Mouse (Mus musculus) kidney, embryonic 15.5 days (tissue): ENCODE results near the gene Unc13a. TPM values are rescaled to one million over a fixed set of nuclear protein-coding genes. Genes with fewer than 3 reads are reported as not detected.
"Not testable (repeated sequence)": the region's sequence is repeated elsewhere in the genome, so short reads cannot be mapped to it uniquely, and the experiment has no call there.

Experiments used
- ATAC-seq: fragments of 200-750 bp; cut with Nextera tagmentation; replicated peaks from 2 replicates; pipeline ENCODE4 v1.8.0; 2017; ENCODE audit warnings: moderate TSS enrichment; ENCODE audit not compliant: low FRiP score
- H3K27ac ChIP-seq: fragments of 300-500 bp; sonication (generic); 2 replicates; pipeline ENCODE4 v1.5.1; 2015; ENCODE audit warnings: mild to moderate bottlenecking, inconsistent platforms
- H3K27me3 ChIP-seq: fragments of 300-500 bp; sonication (generic); 2 replicates; pipeline ENCODE4 v1.6.1; 2015; ENCODE audit warnings: inconsistent platforms
- H3K36me3 ChIP-seq: fragments of 300-500 bp; sonication (generic); 2 replicates; pipeline ENCODE4 v1.6.1; 2015; ENCODE audit warnings: inconsistent platforms
- H3K4me1 ChIP-seq: fragments of 300-500 bp; sonication (generic); 2 replicates; pipeline ENCODE4 v1.6.1; 2015; ENCODE audit warnings: inconsistent platforms
- H3K4me2 ChIP-seq: fragments of 300-500 bp; sonication (generic); 2 replicates; pipeline ENCODE4 v1.6.1; 2015; ENCODE audit warnings: moderate library complexity, mild to moderate bottlenecking, inconsistent platforms
- H3K4me3 ChIP-seq: fragments of 300-500 bp; sonication (generic); replicated peaks from 2 replicates; pipeline ENCODE4 v1.5.1; 2015; ENCODE audit warnings: mild to moderate bottlenecking, inconsistent platforms
- H3K9ac ChIP-seq: fragments of 300-500 bp; sonication (generic); 2 replicates; pipeline ENCODE4 v1.6.1; 2015; ENCODE audit warnings: mild to moderate bottlenecking, inconsistent platforms
- H3K9me3 ChIP-seq: fragments of 300-500 bp; sonication (generic); replicated peaks from 2 replicates; pipeline ENCODE4 v1.6.1; 2016; ENCODE audit warnings: inconsistent platforms
- WGBS: fragments of 180-500 bp; shearing (Covaris S2); methylation state at CpG from one replicate; pipeline ENCODE4 v1.1.7; 2015; ENCODE audit warnings: mixed read lengths; 5-methylcytosine and 5-hydroxymethylcytosine counted together
- polyA plus RNA-seq: library from polyadenylated mRNA; unstranded; fragments of >200 nt; fragmentation: Nextera tagmentation; extraction: Ambion mirVana; gene quantifications from 2 replicates; pipeline ENCODE4 v1.2.1, GENCODE M21; 2015

Gene Unc13a
- polyA plus RNA-seq = 0.80 and 1.2 TPM in 2 replicates

DNA sequence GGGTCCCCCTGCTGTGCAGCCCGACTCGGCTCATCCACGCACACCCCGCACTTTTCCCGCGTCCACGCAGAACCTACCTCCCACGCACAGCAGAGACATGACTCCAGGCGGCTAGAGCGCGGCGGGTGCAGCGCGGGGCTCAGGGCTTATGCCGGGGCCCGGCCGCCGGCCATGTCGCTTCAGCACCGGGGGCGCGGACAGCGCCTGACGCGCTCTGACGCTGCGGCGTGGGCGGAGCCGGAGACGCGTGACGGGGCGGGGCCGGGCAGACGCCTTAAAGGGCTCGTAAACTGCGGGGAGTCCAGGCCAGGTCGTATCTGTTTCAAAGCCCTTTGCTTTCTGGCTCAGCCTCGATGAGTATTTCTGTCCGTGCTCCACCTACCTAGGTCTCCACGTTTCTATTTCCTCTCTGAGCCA, at the start of gene Unc13a:
Unc13a (minus strand) TSS at position 209 of the 417 bp plus-strand sequence.
- H3K9ac ChIP-seq = 0 out of 2 replicates have a peak within 1 kb of the TSS, but pooled peaks have one; percentile 10
- peaks cover 64% of the 10 kb centered on the region for H3K27me3 ChIP-seq
- H3K36me3 ChIP-seq = no peaks in the 10 kb centered on the region
- peak; percentile 72 for ATAC-seq
- H3K4me1 ChIP-seq = peaks cover 48% of the 10 kb centered on the region
- under 1% methylated on average over 42 of the region's 42 CpGs for WGBS
- no peaks in the 10 kb centered on the region for H3K9me3 ChIP-seq
- H3K4me3 ChIP-seq = peak within 1 kb of the TSS; percentile 46
- no peak within 1 kb of the TSS for H3K27ac ChIP-seq
- peak within 1 kb of the TSS; percentile 90 for H3K4me2 ChIP-seq

DNA sequence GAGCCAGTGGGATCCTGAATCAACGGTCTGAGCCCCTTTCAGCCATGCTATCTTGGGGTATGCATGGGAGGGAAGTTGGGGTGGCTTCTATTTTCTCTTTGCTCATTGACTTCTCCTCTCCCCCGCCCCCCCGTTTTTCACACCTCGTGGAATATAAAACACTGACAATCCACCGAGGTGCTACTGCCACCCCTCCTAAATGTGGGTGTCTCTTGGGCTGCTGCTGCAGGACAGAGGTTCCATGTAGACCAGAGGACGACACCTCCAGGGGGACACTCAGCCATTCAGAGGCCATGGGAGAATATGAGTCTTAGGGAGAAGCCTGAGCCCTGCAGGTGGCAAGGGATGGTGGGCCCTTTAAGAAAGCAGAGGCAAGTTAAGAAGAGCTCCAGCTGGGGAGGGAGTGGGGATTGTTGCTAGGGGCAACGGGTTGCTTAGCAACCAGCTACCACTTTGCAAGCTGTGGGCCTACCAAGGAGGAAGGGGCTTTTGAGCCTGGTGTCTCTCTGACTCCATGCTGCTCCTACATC, 48.4 kb upstream of the Unc13a start:
- Histone ChIP-seq H3K27ac (no peak overlapping the region), H3K4me2 (no peak overlapping the region), H3K4me3 (no peak overlapping the region), H3K27me3 (peaks cover 13% of the 10 kb centered on the region; the same call in 1 of the 2 replicates), H3K9ac (no peak overlapping the region), H3K36me3 (no peaks in the 10 kb centered on the region), H3K9me3 (no peaks in the 10 kb centered on the region), H3K4me1 (peaks cover 13% of the 10 kb centered on the region)
- ATAC-seq = peak; percentile 35
- 31% methylated on average over 7 of the region's 7 CpGs for WGBS

DNA sequence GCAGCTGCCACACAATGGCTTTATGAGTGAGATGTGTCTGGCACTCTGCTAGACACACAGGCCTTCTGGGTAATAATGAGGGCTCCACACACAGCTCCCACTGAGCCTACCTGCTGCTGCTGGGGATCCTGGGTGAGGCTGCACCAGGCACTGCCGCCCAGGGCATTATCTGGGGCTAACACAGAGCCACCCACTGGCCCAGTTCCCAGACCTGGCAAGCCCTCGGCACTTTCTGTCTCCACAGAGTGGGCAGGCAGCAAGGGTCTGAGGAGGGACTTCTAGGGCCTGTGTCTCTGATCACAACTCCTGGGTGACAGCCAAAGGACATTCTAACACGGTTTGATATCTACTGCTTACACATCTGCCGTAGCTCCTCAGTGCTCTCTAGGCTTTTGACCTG, 47.7 kb upstream of the Unc13a start:
- H3K27ac ChIP-seq = no peak overlapping the region

DNA sequence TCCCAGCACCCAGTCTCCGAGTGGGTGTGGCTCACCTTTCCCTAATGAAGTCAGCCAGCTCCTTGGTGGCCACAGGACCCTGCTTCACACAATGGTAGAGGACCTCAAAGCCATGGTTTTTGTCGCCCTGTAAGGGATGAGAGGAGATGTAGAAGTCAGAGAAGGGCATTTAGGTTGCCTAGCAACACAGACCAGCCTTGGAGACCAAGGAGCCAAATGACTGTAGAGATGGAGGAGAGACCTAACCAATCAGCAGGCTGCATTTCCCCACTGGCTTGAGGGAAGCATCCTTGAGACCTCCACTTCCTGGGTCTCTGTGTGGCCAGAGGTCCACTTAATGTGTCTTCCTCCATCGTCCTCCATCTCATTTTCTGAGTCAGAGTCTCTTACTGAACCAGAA, 46.7 kb upstream of the Unc13a start:
- H3K36me3 ChIP-seq = no peaks in the 10 kb centered on the region
- 41% methylated on average over 3 of the region's 3 CpGs for WGBS
- no peak for ATAC-seq
- H3K27me3 ChIP-seq = no peaks in the 10 kb centered on the region
- peaks cover 10% of the 10 kb centered on the region for H3K4me1 ChIP-seq
- H3K4me3 ChIP-seq = no peak overlapping the region
- no peak overlapping the region for H3K9ac ChIP-seq
- H3K27ac ChIP-seq = no peak overlapping the region
- H3K9me3 ChIP-seq = no peaks in the 10 kb centered on the region
- H3K4me2 ChIP-seq = no peak overlapping the region

More for the DNA sequence above, 47.7 kb upstream of the Unc13a start:
- Histone ChIP-seq H3K9me3 (no peaks in the 10 kb centered on the region), H3K4me3 (no peak overlapping the region), H3K4me2 (no peak overlapping the region), H3K36me3 (no peaks in the 10 kb centered on the region), H3K9ac (no peak overlapping the region), H3K4me1 (peaks cover 11% of the 10 kb centered on the region), H3K27me3 (peaks cover 5% of the 10 kb centered on the region; the same call in 1 of the 2 replicates)
- no peak for ATAC-seq
- 68% methylated on average over 4 of the region's 4 CpGs for WGBS

DNA sequence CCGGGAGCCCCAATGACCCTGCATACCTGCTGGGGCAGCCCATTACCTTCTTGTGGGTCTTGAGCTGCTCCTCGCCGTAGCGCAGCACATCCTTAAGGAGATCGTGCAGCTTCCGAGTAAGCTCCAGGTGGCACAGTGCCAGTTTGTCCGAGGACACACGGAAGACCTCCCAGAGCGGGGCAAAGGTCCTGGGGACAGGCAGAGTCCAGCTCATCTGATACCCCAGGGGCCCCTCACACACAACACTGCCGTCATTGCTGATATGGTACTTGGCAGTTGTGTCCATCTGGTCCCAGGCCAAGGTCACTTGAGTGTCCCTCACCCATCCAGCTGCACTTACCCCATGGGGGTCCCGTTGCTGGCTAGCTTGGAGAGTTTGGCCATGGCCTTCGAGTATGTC, 45.5 kb upstream of the Unc13a start:
- no peak overlapping the region for H3K9ac ChIP-seq

DNA sequence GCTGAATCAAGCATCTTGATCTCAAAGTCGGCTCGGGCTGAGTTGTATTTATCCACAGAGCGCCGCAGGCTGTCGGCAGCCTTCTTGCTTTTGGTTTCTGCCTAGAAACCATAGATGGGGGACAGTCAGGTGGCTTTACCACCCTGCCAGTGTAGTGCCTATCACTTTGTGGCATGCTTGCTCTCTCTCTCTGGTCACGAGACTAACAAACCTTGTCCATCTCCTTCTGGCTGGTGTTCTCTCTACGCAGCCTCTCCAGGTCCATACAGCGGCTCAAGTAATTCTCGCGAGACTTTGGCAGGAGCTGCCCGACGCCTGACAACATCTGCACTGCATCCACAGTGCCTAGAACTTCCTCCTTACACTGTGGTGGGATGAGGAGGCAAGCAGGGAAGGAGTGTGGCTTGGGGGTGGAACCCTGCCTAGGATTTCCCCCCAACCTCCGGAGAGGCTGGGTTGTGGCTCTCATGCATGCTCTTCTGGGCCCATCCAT, 45.0 kb upstream of the Unc13a start:
- Histone ChIP-seq H3K27me3 (no peaks in the 10 kb centered on the region), H3K9ac (no peak overlapping the region), H3K9me3 (no peaks in the 10 kb centered on the region), H3K27ac (no peak overlapping the region), H3K4me1 (peaks cover 6% of the 10 kb centered on the region; the same call in 1 of the 2 replicates), H3K4me3 (no peak overlapping the region), H3K4me2 (no peak overlapping the region), H3K36me3 (no peaks in the 10 kb centered on the region)
- 84% methylated on average over 13 of the region's 13 CpGs for WGBS
- no peak for ATAC-seq

More for the DNA sequence above, 45.5 kb upstream of the Unc13a start:
- no peak for ATAC-seq
- Histone ChIP-seq H3K4me2 (no peak overlapping the region), H3K9me3 (no peaks in the 10 kb centered on the region), H3K27me3 (no peaks in the 10 kb centered on the region), H3K36me3 (no peaks in the 10 kb centered on the region), H3K4me3 (no peak overlapping the region), H3K4me1 (peaks cover 6% of the 10 kb centered on the region; the same call in 1 of the 2 replicates), H3K27ac (no peak overlapping the region)
- 77% methylated on average over 12 of the region's 12 CpGs for WGBS

DNA sequence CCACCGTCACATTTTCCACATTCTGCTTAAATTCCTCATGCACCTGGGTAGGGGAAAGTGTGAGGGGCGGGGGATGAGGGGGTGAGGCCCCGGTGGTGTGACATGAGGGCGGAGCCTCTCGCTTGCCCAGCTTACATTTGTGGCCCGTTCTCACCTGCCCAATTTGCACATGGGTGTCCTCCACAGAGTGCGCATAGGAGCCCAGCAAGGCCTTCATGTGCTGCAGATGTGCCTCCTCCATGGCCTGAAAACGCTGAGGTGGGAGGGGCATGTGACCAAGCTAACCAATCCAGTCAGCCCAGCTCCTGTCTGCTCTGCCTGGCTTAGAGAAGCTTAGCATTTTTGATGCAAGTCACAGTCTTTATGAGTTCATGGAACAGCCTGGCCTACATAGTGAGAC, 44.0 kb upstream of the Unc13a start:
- no peak overlapping the region for H3K9ac ChIP-seq
- no peak for ATAC-seq
- no peak overlapping the region for H3K4me2 ChIP-seq
- WGBS = 45% methylated on average over 8 of the region's 8 CpGs
- no peak overlapping the region for H3K27ac ChIP-seq
- no peak overlapping the region for H3K4me3 ChIP-seq
- H3K27me3 ChIP-seq = no peaks in the 10 kb centered on the region
- H3K36me3 ChIP-seq = no peaks in the 10 kb centered on the region
- no peaks in the 10 kb centered on the region for H3K9me3 ChIP-seq
- peaks cover 6% of the 10 kb centered on the region; the same call in 1 of the 2 replicates for H3K4me1 ChIP-seq

DNA sequence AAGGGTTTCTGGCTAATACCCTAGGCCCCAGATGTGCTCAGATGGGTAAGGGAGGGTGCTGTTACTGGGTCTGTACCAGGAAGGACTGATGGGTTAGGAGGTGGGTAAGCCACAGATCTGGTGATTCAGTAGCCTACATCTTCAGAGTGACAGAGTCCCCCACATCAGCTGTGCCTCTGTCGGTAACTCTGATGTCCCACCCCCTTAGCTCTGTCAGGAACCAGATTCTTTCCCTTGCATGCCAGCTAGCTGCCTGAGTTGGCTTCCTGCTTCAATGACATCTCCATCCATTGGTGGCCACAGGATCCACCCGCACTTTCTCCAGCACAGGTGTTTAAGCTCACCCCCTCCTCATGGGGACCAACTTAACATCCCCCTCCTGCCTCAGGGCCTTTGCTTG, 40.0 kb upstream of the Unc13a start:
- no peak for ATAC-seq
- H3K4me3 ChIP-seq = no peak overlapping the region
- peaks cover 11% of the 10 kb centered on the region for H3K4me1 ChIP-seq
- WGBS = 80% methylated on average over 2 of the region's 2 CpGs
- H3K27me3 ChIP-seq = peaks cover 36% of the 10 kb centered on the region
- no peak overlapping the region for H3K27ac ChIP-seq
- H3K9me3 ChIP-seq = no peaks in the 10 kb centered on the region
- no peaks in the 10 kb centered on the region for H3K36me3 ChIP-seq
- no peak overlapping the region for H3K4me2 ChIP-seq
- no peak overlapping the region for H3K9ac ChIP-seq

DNA sequence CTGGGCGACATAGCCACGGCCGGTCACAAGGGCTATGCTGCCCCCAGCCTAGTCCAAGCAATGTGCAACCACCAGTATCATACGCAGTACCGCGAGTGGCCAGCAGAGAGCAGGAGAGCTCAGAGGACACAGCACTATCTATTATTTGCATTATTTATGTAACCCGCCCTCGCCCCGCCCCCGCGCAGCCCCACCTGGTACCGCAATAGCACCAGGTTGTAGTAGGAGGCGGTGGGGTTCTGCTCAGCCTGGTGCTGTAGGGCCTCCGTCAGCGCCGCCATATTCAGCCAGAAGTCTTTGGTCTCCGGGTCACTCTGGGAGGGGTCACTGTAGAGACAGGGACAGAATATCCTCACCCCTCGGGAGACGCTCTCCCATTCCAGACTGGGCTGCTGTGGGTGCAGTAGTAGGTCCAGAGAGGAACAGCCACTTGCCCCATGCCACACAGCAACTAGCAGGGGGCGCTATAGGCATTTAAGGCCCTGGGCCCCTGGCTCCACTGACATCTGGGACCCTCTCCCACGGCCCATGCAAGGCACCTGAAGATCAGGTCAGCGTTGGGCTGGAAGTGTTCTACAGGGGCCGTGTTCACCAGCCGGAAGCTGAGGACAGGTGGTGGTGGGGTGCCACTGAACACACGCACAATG, 38.4 kb upstream of the Unc13a start:
- Histone ChIP-seq H3K9ac (no peak overlapping the region), H3K4me1 (peaks cover 11% of the 10 kb centered on the region), H3K4me3 (peak overlapping the region; percentile 25), H3K36me3 (no peaks in the 10 kb centered on the region), H3K27me3 (peaks cover 44% of the 10 kb centered on the region), H3K27ac (no peak overlapping the region), H3K9me3 (no peaks in the 10 kb centered on the region), H3K4me2 (peak overlapping the region; percentile 56)
- peak; percentile 55 for ATAC-seq
- 21% methylated on average over 25 of the region's 25 CpGs for WGBS

DNA sequence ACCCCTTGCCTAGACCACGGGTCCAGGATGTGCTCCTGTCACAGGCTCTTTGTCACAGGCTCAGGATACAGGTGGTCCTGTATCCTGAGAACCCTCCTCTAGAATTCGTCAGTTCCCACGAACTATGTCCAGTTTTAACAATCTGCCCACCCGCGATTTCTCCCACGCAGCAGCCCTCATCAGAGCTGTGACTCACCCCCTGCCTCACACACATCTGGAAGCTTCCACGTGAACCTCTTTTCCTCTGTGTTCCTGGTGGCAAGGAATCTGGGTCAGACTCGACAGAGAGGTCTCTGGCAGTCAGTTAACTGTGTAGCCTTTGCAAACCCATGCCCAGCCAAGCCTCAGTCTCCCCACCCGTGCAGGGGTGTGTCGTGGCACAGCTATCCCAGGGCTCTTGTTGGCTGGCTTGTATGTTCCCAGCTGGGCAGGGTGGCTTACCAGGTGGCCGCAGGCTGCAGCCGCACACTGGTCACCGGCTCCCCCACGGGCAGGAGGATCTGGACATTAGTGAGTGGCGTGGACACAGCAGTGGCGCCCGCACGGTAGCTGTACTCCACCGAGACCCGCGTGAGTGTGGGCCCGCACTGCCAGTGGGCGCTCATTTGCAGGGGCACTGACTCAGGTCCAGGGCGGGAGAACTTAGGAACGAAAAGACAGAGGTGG, 37.7 kb upstream of the Unc13a start:
- peak; percentile 43 for ATAC-seq

DNA sequence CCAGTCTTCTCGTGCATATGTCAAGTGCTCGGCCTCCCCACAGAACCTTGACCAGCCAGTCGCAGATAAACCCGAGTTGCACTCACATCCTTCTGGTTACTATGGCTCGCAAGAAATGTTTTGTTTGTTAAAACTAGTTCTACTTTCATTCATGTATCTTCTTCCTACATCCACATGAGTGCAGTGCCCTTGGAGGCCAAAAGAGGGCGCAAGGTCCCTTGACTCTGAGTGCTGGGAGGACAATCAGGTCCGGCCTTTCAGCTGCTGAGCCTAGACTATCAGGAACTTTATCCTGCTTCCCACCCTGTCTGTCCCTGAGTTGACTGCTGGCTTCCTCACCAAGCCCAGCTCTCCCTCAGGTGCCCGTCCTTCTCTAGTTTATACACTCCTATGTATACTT, 36.3 kb upstream of the Unc13a start:
- WGBS = 39% methylated on average over 8 of the region's 8 CpGs

More for the DNA sequence above, 37.7 kb upstream of the Unc13a start:
- H3K9ac ChIP-seq = no peak overlapping the region
- H3K4me3 ChIP-seq = peak overlapping the region; percentile 25; the same call in 1 of the 2 replicates
- no peaks in the 10 kb centered on the region for H3K9me3 ChIP-seq
- H3K4me2 ChIP-seq = peak overlapping the region; percentile 56
- H3K27me3 ChIP-seq = peaks cover 50% of the 10 kb centered on the region
- peaks cover 11% of the 10 kb centered on the region for H3K4me1 ChIP-seq
- no peaks in the 10 kb centered on the region for H3K36me3 ChIP-seq
- no peak overlapping the region for H3K27ac ChIP-seq
- WGBS = 38% methylated on average over 25 of the region's 25 CpGs

DNA sequence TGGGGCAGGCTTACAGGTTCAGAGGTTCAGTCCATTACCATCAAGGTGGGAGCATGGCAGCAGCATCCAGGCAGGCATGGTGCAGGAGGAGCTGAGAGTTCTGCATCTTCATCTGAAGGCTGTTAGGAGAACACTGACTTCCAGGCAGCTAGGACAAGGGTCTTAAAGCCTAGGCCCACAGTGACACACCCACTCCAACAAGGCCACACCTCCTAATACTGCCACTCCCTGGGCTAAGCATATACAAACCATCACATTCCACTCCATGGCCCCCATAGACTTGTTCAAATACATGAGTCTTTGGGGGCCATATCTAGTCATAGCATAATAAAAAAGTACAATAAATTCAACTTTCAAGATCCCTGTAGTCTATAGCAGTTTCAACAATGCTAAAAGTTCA, 31.8 kb upstream of the Unc13a start:
- H3K9ac ChIP-seq, H3K4me2 ChIP-seq, H3K4me3 ChIP-seq, H3K36me3 ChIP-seq, H3K27ac ChIP-seq, ATAC-seq, H3K9me3 ChIP-seq: not testable (repeated sequence)
- Histone ChIP-seq H3K4me1 (peaks cover 26% of the 10 kb centered on the region), H3K27me3 (peaks cover 87% of the 10 kb centered on the region)

More for the DNA sequence above, 36.3 kb upstream of the Unc13a start:
- no peak for ATAC-seq
- Histone ChIP-seq H3K9ac (no peak overlapping the region), H3K36me3 (no peaks in the 10 kb centered on the region), H3K4me1 (peaks cover 11% of the 10 kb centered on the region), H3K27me3 (peaks cover 64% of the 10 kb centered on the region), H3K4me3 (no peak overlapping the region), H3K4me2 (no peak overlapping the region), H3K27ac (no peak overlapping the region), H3K9me3 (no peaks in the 10 kb centered on the region)
